Mouse (Mus musculus) cerebellum, adult 9-11 months (tissue): Measurements from ENCODE around the gene Znhit1.
"Not testable (repeated sequence)": the region's sequence is repeated elsewhere in the genome, so short reads cannot be mapped to it uniquely, and the experiment has no call there.

ENCODE experiments used
- DNase-seq: peaks from one replicate; pipeline ENCODE4 v3.0.0; 2022

Gene Znhit1

GRCm38 (mm10) chr5:136950521-136950920, 37.3 kb downstream of the Znhit1 start:
- no peak for DNase-seq

DNA sequence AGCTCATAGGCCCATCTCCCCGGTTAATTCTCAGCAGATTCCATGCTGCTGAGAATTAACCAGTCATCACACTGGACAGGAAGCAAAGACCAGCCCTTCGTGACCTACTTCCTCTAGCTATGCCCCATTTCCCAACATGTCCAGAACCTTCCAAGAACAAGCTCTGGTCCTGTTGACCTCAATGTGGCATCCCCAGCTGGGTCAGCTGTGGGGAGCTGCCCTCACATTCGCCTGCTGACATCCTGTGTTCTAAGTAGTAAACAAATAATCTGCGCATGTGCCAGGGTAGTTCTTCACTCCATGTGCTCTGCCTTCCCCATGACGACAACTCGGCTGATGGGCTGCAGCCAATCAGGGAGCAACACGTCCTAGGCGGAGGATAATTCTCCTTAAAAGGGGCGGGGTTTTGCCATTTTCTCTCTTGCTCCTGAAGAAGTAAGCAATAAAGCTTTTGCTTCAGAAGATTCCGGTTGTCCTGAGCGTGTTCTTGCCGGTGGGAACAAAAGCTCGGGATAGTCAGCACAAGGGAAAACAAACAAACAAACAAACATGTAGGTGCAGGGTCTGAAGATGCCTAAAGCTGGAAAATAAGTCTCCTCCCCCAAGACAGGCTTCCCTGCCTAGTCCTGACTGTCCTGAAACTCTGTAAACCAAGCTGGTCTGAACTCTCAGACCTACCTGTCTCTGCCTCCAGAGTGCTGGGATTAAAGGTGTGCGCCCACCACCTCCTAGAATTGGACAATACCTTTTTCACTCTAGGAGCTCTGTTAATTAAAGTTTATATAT, 38.1 kb downstream of the Znhit1 start:
- DNase-seq = not testable (repeated sequence)

DNA sequence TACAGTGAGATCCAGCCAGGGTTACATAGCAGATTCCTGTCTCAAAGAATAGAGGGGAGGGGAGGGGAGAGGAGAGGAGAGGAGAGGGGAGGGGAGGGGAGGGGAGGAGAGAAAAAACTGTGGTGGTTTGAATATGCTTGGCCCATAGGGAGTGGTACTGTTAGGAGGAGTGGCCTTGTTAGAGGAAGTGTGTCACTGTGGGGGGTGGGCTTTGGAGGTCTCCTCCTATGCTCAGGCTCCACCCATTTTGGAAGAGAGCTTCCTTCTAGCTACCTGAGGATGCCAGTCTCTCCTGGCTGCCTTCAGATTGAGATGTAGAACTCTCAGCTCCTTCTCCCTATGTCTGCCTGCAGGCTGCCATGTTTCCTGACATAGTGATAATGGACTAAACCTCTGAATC, 39.9 kb downstream of the Znhit1 start:
- no peak for DNase-seq

- no peak for DNase-seq
Measured at GRCm38 (mm10) chr5:136945084-136945483, 42.7 kb downstream of the Znhit1 start.

DNA sequence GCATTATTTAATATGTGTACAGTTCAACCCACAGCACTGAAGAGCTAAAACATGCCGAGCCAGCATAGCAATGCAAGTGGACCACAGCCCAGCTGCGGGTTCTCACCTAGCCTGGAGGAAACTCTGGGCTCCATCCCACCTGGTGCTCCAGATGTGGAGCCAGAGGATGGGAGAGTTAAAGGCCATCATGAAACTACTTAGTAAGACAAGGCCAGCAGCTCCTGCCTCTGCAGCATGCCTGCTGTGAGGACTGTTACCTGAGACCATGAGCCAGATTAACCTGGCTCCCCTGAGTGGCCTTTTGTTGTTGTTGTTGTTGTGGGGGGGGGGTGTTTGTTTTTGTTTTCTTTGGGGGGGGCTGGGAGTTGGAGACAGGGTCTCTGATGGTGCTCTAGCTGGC, 44.4 kb downstream of the Znhit1 start:
- DNase-seq = no peak

DNA sequence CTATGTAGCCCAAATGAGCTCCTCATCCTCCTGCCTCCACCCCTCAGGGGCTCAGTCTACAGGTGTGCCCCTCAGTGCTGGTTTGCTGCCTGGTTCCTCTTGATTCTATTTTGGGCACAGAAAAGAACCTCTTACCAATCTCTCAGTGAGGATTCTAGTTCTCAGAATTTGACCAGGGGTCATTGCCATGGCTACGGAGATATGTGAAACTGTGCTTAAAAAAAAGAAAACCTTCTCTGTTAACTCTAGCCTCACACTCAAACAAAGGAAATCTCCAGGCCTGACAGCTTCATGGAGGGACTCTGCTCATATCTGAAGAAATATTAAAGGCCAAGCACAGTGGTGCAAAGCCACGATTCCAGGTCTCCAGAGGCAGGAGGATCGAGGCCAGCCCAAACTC, 45.0 kb downstream of the Znhit1 start:
- DNase-seq = no peak

DNA sequence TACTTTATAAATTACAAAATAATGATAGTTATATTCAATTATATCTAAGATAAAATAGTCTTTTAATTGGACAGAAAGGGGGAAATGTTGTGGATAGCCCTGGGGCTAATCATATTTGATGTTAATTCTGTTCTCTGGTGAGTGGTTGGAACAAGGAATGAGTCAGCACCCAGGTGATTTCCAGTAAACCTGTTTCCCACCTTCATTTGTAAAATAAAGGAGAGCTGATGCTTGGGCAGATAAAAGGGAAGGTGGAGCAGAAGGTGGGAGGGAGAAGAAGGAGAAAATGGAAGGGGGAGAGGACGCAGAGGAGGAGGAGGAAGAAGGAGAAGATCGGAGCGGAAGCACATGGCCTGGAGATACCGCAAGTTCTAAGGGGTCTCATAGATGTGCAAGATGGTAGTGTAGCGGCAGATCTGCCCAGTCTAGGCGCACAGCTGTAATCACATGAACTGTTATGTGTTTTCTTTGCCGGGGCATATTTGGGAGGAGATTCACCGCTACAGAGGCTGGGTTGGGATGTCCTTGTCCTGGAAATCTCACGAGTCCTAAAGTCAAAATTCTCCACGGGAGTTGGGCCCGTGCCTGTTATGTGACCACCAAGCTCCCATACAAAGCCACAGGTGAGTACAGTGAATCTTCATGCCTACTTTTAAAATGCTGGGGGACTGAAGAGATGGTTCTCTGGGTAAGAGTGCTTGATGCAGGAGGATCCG, 46.8 kb downstream of the Znhit1 start:
- no peak for DNase-seq

- DNase-seq = not testable (repeated sequence)
Measured at GRCm38 (mm10) chr5:136940029-136940428, 47.8 kb downstream of the Znhit1 start.

- DNase-seq = no peak
Measured at GRCm38 (mm10) chr5:136939284-136939683, 48.5 kb downstream of the Znhit1 start.

GRCm38 (mm10) chr5:136937621-136938020, 50.2 kb downstream of the Znhit1 start:
- DNase-seq = no peak

DNA sequence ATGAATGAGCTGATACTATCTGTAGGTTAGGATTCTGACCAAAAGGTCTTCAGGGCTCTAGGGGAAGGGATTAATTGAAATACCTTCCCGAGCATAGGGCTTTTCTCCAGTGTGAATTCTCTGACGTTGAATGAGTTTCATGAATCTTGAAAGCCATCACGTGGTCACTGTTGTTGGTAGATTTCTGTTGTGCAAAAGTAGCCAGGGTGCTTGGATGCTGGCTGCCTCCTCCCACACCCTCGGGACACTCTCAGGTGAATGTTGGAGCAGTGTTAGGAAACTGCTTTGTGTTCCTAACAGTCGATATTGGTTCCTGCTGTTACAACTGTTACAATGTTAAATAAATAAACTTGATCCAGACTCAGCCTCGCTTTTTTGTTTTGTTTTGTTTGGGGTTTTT, 51.1 kb downstream of the Znhit1 start:
- no peak for DNase-seq

DNA sequence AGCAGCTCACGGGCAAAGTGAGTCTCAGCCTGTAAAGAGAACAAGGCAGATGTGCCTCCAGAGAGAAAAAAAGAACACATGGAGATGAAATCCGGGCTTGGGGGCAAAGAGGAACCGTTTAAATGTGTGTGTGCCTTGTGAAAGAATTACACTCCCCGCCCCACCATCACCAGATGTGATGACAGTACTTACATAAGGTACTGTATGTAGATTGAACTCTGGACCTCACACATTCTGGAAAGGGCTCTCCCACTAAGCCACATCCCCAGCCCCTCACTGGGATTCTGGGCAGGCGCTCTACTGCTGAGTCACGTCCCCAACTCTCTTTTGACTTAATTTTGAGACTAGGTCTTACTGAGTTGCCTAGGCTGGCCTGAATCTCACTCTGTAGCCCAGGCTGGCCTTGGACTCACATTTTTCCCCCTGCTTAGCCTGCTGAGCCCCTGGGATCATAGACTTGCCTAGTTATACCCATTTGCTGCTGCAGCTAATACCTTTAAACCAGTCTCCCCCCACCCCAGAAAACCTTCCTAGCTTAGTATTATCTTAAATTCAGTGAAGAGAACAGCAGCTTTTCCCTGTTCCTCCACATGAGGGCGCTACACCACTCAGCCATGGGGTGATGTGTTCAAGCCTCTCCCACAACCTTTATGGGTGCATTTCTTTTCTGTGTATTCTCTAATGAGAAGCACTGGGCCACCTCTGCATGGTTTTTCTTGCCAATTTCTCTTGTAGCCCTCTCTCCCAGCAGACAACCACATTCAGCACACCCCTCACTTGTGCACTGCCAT, 51.7 kb downstream of the Znhit1 start:
- DNase-seq = no peak

- no peak for DNase-seq
Measured at GRCm38 (mm10) chr5:136933930-136934329, 53.9 kb downstream of the Znhit1 start.

DNA sequence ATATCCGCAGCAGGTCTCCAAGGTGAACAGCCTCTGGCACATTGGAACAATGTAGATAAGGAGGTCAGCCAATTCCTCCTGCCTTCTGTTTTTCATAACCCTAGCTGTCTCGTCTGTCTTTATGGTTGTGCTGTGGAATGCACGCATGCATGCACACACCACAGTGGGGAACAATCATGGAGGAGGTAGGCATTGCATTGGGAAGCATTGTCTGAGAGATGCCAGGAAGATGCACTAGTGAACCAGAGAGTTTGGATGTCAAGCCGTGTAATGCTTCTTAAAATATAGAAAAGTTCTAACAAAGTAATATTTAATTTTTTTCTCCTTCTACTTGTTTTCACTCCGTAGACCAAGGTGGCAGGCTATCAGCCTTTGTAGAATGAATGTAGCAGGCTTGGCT, 54.9 kb downstream of the Znhit1 start:
- no peak for DNase-seq
